Mouse (Mus musculus): ENCODE results near the gene Triap1. TPM values are rescaled to one million over a fixed set of nuclear protein-coding genes. Genes with fewer than 3 reads are reported as not detected.
"Not testable (repeated sequence)": the region's sequence is repeated elsewhere in the genome, so short reads cannot be mapped to it uniquely, and the experiment has no call there.

Triap1 gene
- polyA plus RNA-seq, 1 experiment from 2014 or later, result 57.3 TPM

GRCm38 (mm10) chr5:115364782-115365181, 23.8 kb downstream of the Triap1 start:
- 85% methylated on average over 4 of the region's 4 CpGs for WGBS
- H3K4me1 ChIP-seq, result peaks cover 14% of the 10 kb centered on the region
- H3K27ac ChIP-seq (replicated peaks), result no peak overlapping the region

GRCm38 (mm10) chr5:115371736-115372135, 30.7 kb downstream of the Triap1 start:
- Histone ChIP-seq H3K36me3 (no peaks in the 10 kb centered on the region), H3K27ac (replicated peaks) (peak overlapping the region; percentile 65), H3K9ac (replicated peaks) (no peak overlapping the region), H3K4me2 (replicated peaks) (no peak overlapping the region), H3K27me3 (no peaks in the 10 kb centered on the region), H3K4me3 (no peak overlapping the region), H3K9me3 (no peaks in the 10 kb centered on the region), H3K4me1 (peaks cover 23% of the 10 kb centered on the region)
- 0 out of 2 replicates have a peak, but pooled peaks have one; percentile 23 for ATAC-seq (ENCODE audit: low FRiP score, low read depth)
- 38% methylated on average over 9 of the region's 9 CpGs for WGBS

More at GRCm38 (mm10) chr5:115364782-115365181, 23.8 kb downstream of the Triap1 start:
- no peak overlapping the region for H3K9ac ChIP-seq (replicated peaks)
- no peaks in the 10 kb centered on the region for H3K9me3 ChIP-seq
- H3K4me3 ChIP-seq, result no peak overlapping the region
- no peaks in the 10 kb centered on the region for H3K27me3 ChIP-seq
- no peak overlapping the region for H3K4me2 ChIP-seq (replicated peaks)
- no peak for ATAC-seq (ENCODE audit: low FRiP score, low read depth)
- no peaks in the 10 kb centered on the region for H3K36me3 ChIP-seq

- WGBS, result 6% methylated on average over 26 of the region's 26 CpGs
- Histone ChIP-seq H3K9ac (replicated peaks) (no peak overlapping the region; the same call in 1 of the 2 replicates), H3K27me3 (no peaks in the 10 kb centered on the region), H3K4me3 (peak overlapping the region; percentile 21; the same call in 1 of the 2 replicates), H3K4me1 (peaks cover 23% of the 10 kb centered on the region), H3K36me3 (no peaks in the 10 kb centered on the region), H3K9me3 (no peaks in the 10 kb centered on the region), H3K4me2 (replicated peaks) (peak overlapping the region; percentile 43), H3K27ac (replicated peaks) (peak overlapping the region; percentile 91)
- peak; percentile 92 for ATAC-seq (ENCODE audit: low FRiP score, low read depth)
These were observed 32.6 kb downstream of the Triap1 start for GRCm38 (mm10) chr5:115373441-115374203.

GRCm38 (mm10) chr5:115374204-115374820, 33.3 kb downstream of the Triap1 start:
- Histone ChIP-seq H3K9ac (replicated peaks) (no peak overlapping the region; the same call in 1 of the 2 replicates), H3K4me3 (peak overlapping the region; percentile 21; the same call in 1 of the 2 replicates), H3K36me3 (no peaks in the 10 kb centered on the region), H3K9me3 (no peaks in the 10 kb centered on the region), H3K27me3 (no peaks in the 10 kb centered on the region), H3K4me1 (peaks cover 20% of the 10 kb centered on the region), H3K4me2 (replicated peaks) (peak overlapping the region; percentile 43), H3K27ac (replicated peaks) (peak overlapping the region; percentile 91)
- no peak for ATAC-seq (ENCODE audit: low FRiP score, low read depth)
- WGBS, result 9% methylated on average over 11 of the region's 11 CpGs

- WGBS, result 92% methylated on average over 2 of the region's 2 CpGs
- H3K36me3 ChIP-seq, result no peaks in the 10 kb centered on the region
- no peak overlapping the region for H3K9ac ChIP-seq (replicated peaks)
- ATAC-seq (ENCODE audit: low FRiP score, low read depth), result no peak
- no peak overlapping the region for H3K4me2 ChIP-seq (replicated peaks)
- peaks cover 20% of the 10 kb centered on the region for H3K4me1 ChIP-seq
- no peaks in the 10 kb centered on the region for H3K9me3 ChIP-seq
- H3K27me3 ChIP-seq, result no peaks in the 10 kb centered on the region
- H3K4me3 ChIP-seq, result no peak overlapping the region
- H3K27ac ChIP-seq (replicated peaks), result peak overlapping the region; percentile 27
These were observed 34.4 kb downstream of the Triap1 start for GRCm38 (mm10) chr5:115375436-115375835.

GRCm38 (mm10) chr5:115378882-115379281, 37.9 kb downstream of the Triap1 start:
- not testable (repeated sequence) for H3K27me3 ChIP-seq; H3K4me3 ChIP-seq; ATAC-seq (ENCODE audit: low FRiP score, low read depth); H3K4me2 ChIP-seq (replicated peaks); H3K9ac ChIP-seq (replicated peaks); H3K36me3 ChIP-seq; H3K27ac ChIP-seq (replicated peaks); H3K9me3 ChIP-seq; H3K4me1 ChIP-seq
- 85% methylated on average over 2 of the region's 2 CpGs for WGBS

- H3K27ac ChIP-seq (replicated peaks), result peak overlapping the region; percentile 43
- peak overlapping the region; percentile 24; the same call in 1 of the 2 replicates for H3K9ac ChIP-seq (replicated peaks)
- peaks cover 32% of the 10 kb centered on the region for H3K4me1 ChIP-seq
- no peak overlapping the region for H3K4me3 ChIP-seq
- 27% methylated on average over 9 of the region's 9 CpGs for WGBS
- no peaks in the 10 kb centered on the region for H3K36me3 ChIP-seq
- ATAC-seq (ENCODE audit: low FRiP score, low read depth), result no peak
- H3K9me3 ChIP-seq, result no peaks in the 10 kb centered on the region
- H3K27me3 ChIP-seq, result no peaks in the 10 kb centered on the region
- H3K4me2 ChIP-seq (replicated peaks), result no peak overlapping the region
These were observed 50.9 kb downstream of the Triap1 start for GRCm38 (mm10) chr5:115391935-115392334.

- H3K27ac ChIP-seq (replicated peaks), result no peak overlapping the region
- H3K9ac ChIP-seq (replicated peaks), result no peak overlapping the region
- H3K36me3 ChIP-seq, result no peaks in the 10 kb centered on the region
- H3K9me3 ChIP-seq, result no peaks in the 10 kb centered on the region
- H3K4me3 ChIP-seq, result no peak overlapping the region
- 83% methylated on average over 1 of the region's 1 CpGs for WGBS
- no peaks in the 10 kb centered on the region for H3K27me3 ChIP-seq
- peaks cover 40% of the 10 kb centered on the region for H3K4me1 ChIP-seq
- no peak for ATAC-seq (ENCODE audit: low FRiP score, low read depth)
- H3K4me2 ChIP-seq (replicated peaks), result no peak overlapping the region
These were observed 51.9 kb downstream of the Triap1 start for GRCm38 (mm10) chr5:115392969-115393368.

Other genes with a start within 250 kb of the Triap1 start
- gene Gm10401, start 242.9 kb upstream of the Triap1 start, polyA plus RNA-seq (2016; fragmentation: Nextera tagmentation; extraction: Ambion mirVana), result 25.3 and 31.3 TPM in 2 replicates
- gene Acads, start 221.9 kb upstream of the Triap1 start, polyA plus RNA-seq (2016; fragmentation: Nextera tagmentation; extraction: Ambion mirVana), result 38.1 and 38.5 TPM in 2 replicates
- 62.3 and 65.9 TPM in 2 replicates for gene Unc119b, start 206.2 kb upstream of the Triap1 start, polyA plus RNA-seq (2016; fragmentation: Nextera tagmentation; extraction: Ambion mirVana)
- 50.0 and 57.1 TPM in 2 replicates for gene Mlec, start 183.0 kb upstream of the Triap1 start, polyA plus RNA-seq (2016; fragmentation: Nextera tagmentation; extraction: Ambion mirVana)
- 2.3 and 3.6 TPM in 2 replicates for gene Cabp1, start 146.8 kb upstream of the Triap1 start, polyA plus RNA-seq (2016; fragmentation: Nextera tagmentation; extraction: Ambion mirVana)
- 76.7 and 79.0 TPM in 2 replicates for gene Pop5, start 105.4 kb upstream of the Triap1 start, polyA plus RNA-seq (2016; fragmentation: Nextera tagmentation; extraction: Ambion mirVana)
- 196 and 208 TPM in 2 replicates for gene Rnf10, start 68.3 kb upstream of the Triap1 start, polyA plus RNA-seq (2016; fragmentation: Nextera tagmentation; extraction: Ambion mirVana)
- gene Coq5, start 61.6 kb upstream of the Triap1 start, polyA plus RNA-seq (2016; fragmentation: Nextera tagmentation; extraction: Ambion mirVana), result 48.5 and 52.8 TPM in 2 replicates
- 1,312 and 1,433 TPM in 2 replicates for gene Dynll1, start 40.2 kb upstream of the Triap1 start, polyA plus RNA-seq (2016; fragmentation: Nextera tagmentation; extraction: Ambion mirVana)
- gene Srsf9, start 14.0 kb upstream of the Triap1 start, polyA plus RNA-seq (2016; fragmentation: Nextera tagmentation; extraction: Ambion mirVana), result 346 and 358 TPM in 2 replicates
- 39.7 and 43.6 TPM in 2 replicates for gene Gatc, start within 50 bp of the Triap1 start, polyA plus RNA-seq (2016; fragmentation: Nextera tagmentation; extraction: Ambion mirVana)
- gene Cox6a1, start 7.8 kb downstream of the Triap1 start, polyA plus RNA-seq (2016; fragmentation: Nextera tagmentation; extraction: Ambion mirVana), result 768 and 803 TPM in 2 replicates
- gene Msi1, start 88.4 kb downstream of the Triap1 start, polyA plus RNA-seq (2016; fragmentation: Nextera tagmentation; extraction: Ambion mirVana), result 211 and 227 TPM in 2 replicates
- gene Pla2g1b, start 125.0 kb downstream of the Triap1 start, polyA plus RNA-seq (2016; fragmentation: Nextera tagmentation; extraction: Ambion mirVana), result not detected in 2 replicates
- 24.2 and 26.2 TPM in 2 replicates for gene Sirt4, start 143.5 kb downstream of the Triap1 start, polyA plus RNA-seq (2016; fragmentation: Nextera tagmentation; extraction: Ambion mirVana)
- gene Pxn, start 165.5 kb downstream of the Triap1 start, polyA plus RNA-seq (2016; fragmentation: Nextera tagmentation; extraction: Ambion mirVana), result 24.0 and 27.2 TPM in 2 replicates
- 863 and 871 TPM in 2 replicates for gene Rplp0, start 218.2 kb downstream of the Triap1 start, polyA plus RNA-seq (2016; fragmentation: Nextera tagmentation; extraction: Ambion mirVana)
- 63.1 and 65.3 TPM in 2 replicates for gene Gcn1l1, start 224.0 kb downstream of the Triap1 start, polyA plus RNA-seq (2016; fragmentation: Nextera tagmentation; extraction: Ambion mirVana)

All from midbrain, embryonic 12.5 days (tissue).